Mouse (Mus musculus) lung, embryonic 16.5 days (tissue): Measurements from ENCODE around the gene Hsd17b13. TPM values are rescaled to one million over a fixed set of nuclear protein-coding genes. Genes with fewer than 3 reads are reported as not detected.

ENCODE experiments used
- ATAC-seq: fragments of 200-750 bp; cut with Nextera tagmentation; 2 replicates; pipeline ENCODE4 v1.8.0; 2017; ENCODE audit warnings: low read depth, mild to moderate bottlenecking, moderate library complexity
- H3K27ac ChIP-seq: fragments of 300-500 bp; sonication (generic); 2 replicates; pipeline ENCODE4 v1.5.1; 2014; ENCODE audit warnings: mild to moderate bottlenecking, control low read depth, low read length
- H3K27me3 ChIP-seq: fragments of 300-500 bp; sonication (generic); 2 replicates; pipeline ENCODE4 v1.6.1; 2014; ENCODE audit warnings: low read depth, low read length, mixed read lengths; ENCODE audit not compliant: control insufficient read depth, insufficient read depth
- H3K36me3 ChIP-seq: fragments of 300-500 bp; sonication (generic); 2 replicates; pipeline ENCODE4 v1.6.1; 2014; ENCODE audit warnings: low read length; ENCODE audit not compliant: control insufficient read depth, insufficient read depth
- H3K4me1 ChIP-seq: fragments of 300-500 bp; sonication (generic); replicated peaks from 2 replicates; pipeline ENCODE4 v1.6.1; 2014; ENCODE audit warnings: low read length, mixed read lengths; ENCODE audit not compliant: control insufficient read depth, insufficient read depth
- H3K4me2 ChIP-seq: fragments of 300-500 bp; sonication (generic); 2 replicates; pipeline ENCODE4 v1.6.1; 2014; ENCODE audit warnings: low read depth, low read length, control low read depth
- H3K4me3 ChIP-seq: fragments of 300-500 bp; sonication (generic); 2 replicates; pipeline ENCODE4 v1.5.1; 2014; ENCODE audit warnings: mild to moderate bottlenecking, low read length, control low read depth
- H3K9ac ChIP-seq: fragments of 300-500 bp; sonication (generic); 2 replicates; pipeline ENCODE4 v1.6.1; 2014; ENCODE audit warnings: low read length, control low read depth
- H3K9me3 ChIP-seq: fragments of 300-500 bp; sonication (generic); 2 replicates; pipeline ENCODE4 v1.6.1; 2016; ENCODE audit warnings: low read length; ENCODE audit not compliant: control insufficient read depth
- WGBS: fragments of 180-500 bp; shearing (Covaris S2); extraction: QIAGEN DNeasy Blood & Tissue Kit; methylation state at CpG from one replicate; pipeline ENCODE4 v1.1.7; 2014; 5-methylcytosine and 5-hydroxymethylcytosine counted together
- polyA plus RNA-seq: library from polyadenylated mRNA; unstranded; fragments of >200 nt; fragmentation: Nextera tagmentation; extraction: Ambion mirVana; gene quantifications from 2 replicates; pipeline ENCODE4 v1.2.1, GENCODE M21; 2015

The Hsd17b13 gene
- polyA plus RNA-seq, 1 experiment from 2014 or later: 0.19 TPM

DNA sequence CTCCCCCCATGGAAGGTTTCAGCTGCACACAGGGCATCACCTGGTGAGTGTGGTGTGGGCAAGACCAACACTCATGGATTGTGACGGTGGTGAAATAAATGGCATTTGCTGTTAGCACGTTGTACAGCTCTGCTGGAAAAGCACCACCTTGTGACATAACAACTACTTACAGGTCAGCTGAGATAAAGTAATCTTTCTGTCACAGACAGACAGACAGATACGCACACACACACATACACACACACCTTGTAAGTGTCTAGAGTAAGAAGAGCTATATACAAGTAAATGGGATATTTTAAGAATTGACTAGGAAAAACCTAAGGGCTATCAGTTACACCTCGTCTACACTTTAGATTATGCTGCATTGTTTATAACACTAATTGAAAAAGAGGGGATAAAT lies 17.5 kb upstream of the Hsd17b13 start:
- Histone ChIP-seq H3K4me2 (no peak overlapping the region), H3K9me3 (no peaks in the 10 kb centered on the region), H3K27ac (no peak overlapping the region), H3K4me1 (no peaks in the 10 kb centered on the region), H3K4me3 (no peak overlapping the region), H3K27me3 (no peaks in the 10 kb centered on the region), H3K9ac (no peak overlapping the region), H3K36me3 (peaks cover 3% of the 10 kb centered on the region; the same call in 1 of the 2 replicates)
- WGBS: 82% methylated on average over 4 of the region's 4 CpGs
- ATAC-seq: no peak

DNA sequence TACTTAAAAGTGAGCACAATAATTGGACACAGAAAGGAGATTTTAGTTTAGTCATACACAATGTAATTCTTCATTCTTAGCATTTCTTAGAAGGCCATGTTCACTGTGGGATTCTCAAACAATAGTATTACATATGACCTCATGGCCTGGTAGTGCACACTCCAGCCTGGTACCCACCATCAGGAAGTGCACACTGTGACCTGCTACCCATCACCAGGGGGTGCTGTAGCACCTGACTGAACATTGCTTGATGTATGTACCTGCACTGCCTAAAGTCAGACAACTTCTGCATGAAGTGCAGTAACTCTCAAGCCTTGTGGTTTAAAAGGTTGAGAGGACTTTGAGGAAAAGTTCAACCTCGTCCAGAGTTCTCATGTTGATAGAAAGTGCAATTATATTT lies 16.4 kb upstream of the Hsd17b13 start:
- 78% methylated on average over 1 of the region's 1 CpGs for WGBS
- no peaks in the 10 kb centered on the region for H3K4me1 ChIP-seq
- no peak overlapping the region for H3K4me3 ChIP-seq
- H3K27ac ChIP-seq: no peak overlapping the region
- no peaks in the 10 kb centered on the region for H3K27me3 ChIP-seq
- no peak overlapping the region for H3K9ac ChIP-seq
- no peaks in the 10 kb centered on the region for H3K9me3 ChIP-seq
- H3K4me2 ChIP-seq: no peak overlapping the region
- peaks cover 5% of the 10 kb centered on the region; the same call in 1 of the 2 replicates for H3K36me3 ChIP-seq
- no peak for ATAC-seq

GRCm38 (mm10) chr5:103992831-103993230 lies 15.6 kb upstream of the Hsd17b13 start:
- Histone ChIP-seq H3K36me3 (peaks cover 5% of the 10 kb centered on the region; the same call in 1 of the 2 replicates), H3K4me2 (no peak overlapping the region), H3K27ac (no peak overlapping the region), H3K27me3 (no peaks in the 10 kb centered on the region), H3K9me3 (no peaks in the 10 kb centered on the region), H3K4me3 (no peak overlapping the region), H3K4me1 (no peaks in the 10 kb centered on the region), H3K9ac (no peak overlapping the region)
- ATAC-seq: no peak
- WGBS: 84% methylated on average over 9 of the region's 9 CpGs

- no peak overlapping the region for H3K9ac ChIP-seq
- H3K4me3 ChIP-seq: no peak overlapping the region
- no peaks in the 10 kb centered on the region for H3K27me3 ChIP-seq
- H3K27ac ChIP-seq: no peak overlapping the region
- no peaks in the 10 kb centered on the region for H3K9me3 ChIP-seq
- no peak overlapping the region for H3K4me2 ChIP-seq
- WGBS: 78% methylated on average over 9 of the region's 9 CpGs
- H3K4me1 ChIP-seq: no peaks in the 10 kb centered on the region
- no peak for ATAC-seq
- H3K36me3 ChIP-seq: no peaks in the 10 kb centered on the region
Measured at GRCm38 (mm10) chr5:103980705-103981560, 3.7 kb upstream of the Hsd17b13 start.

DNA sequence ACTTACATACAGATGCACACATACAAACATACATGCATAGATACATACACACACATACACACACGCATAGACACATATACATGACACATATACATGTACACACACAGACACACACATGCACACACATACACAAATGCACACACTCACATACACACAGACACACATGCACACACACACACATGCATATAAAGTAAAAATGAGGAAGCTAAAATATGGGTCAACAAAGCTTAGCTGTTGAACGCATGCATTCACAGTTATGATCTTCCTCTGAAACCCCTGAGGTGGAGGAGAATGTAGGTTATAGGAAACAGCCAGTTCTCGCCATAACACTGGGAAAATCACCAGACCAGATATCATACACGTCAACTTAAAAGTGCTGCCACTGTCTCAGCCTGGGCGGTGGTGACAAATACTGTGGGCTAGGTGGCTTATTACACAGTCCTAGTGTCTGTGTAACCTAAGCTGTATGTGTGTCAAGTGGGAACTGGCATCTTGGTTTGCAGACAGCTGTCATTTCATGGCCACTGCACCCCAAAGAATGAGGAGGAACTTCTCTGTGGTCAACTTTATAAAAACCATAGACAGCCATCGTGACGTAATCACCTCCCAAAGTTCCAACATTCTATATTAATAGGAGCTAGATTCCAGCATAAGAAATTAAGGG lies 829 bp upstream of the Hsd17b13 start:
- no peaks in the 10 kb centered on the region for H3K36me3 ChIP-seq
- no peak overlapping the region for H3K4me2 ChIP-seq
- H3K27ac ChIP-seq: no peak overlapping the region
- no peak overlapping the region for H3K9ac ChIP-seq
- no peaks in the 10 kb centered on the region for H3K27me3 ChIP-seq
- no peaks in the 10 kb centered on the region for H3K9me3 ChIP-seq
- no peak for ATAC-seq
- WGBS: 85% methylated on average over 7 of the region's 7 CpGs
- no peak overlapping the region for H3K4me3 ChIP-seq
- no peaks in the 10 kb centered on the region for H3K4me1 ChIP-seq

GRCm38 (mm10) chr5:103975736-103976135 lies 1.5 kb downstream of the Hsd17b13 start:
- no peak overlapping the region for H3K27ac ChIP-seq
- no peaks in the 10 kb centered on the region for H3K9me3 ChIP-seq

GRCm38 (mm10) chr5:103972801-103973200 lies 4.4 kb downstream of the Hsd17b13 start:
- H3K27me3 ChIP-seq: no peaks in the 10 kb centered on the region
- H3K9me3 ChIP-seq: no peaks in the 10 kb centered on the region
- no peak overlapping the region for H3K27ac ChIP-seq
- no peaks in the 10 kb centered on the region for H3K4me1 ChIP-seq
- 55% methylated on average over 13 of the region's 13 CpGs for WGBS
- ATAC-seq: no peak
- H3K4me3 ChIP-seq: no peak overlapping the region
- H3K36me3 ChIP-seq: no peaks in the 10 kb centered on the region
- H3K4me2 ChIP-seq: peak overlapping the region; percentile 45
- H3K9ac ChIP-seq: no peak overlapping the region

More at GRCm38 (mm10) chr5:103975736-103976135, 1.5 kb downstream of the Hsd17b13 start:
- ATAC-seq: no peak
- WGBS: 57% methylated on average over 7 of the region's 7 CpGs
- H3K4me3 ChIP-seq: no peak overlapping the region
- H3K9ac ChIP-seq: no peak overlapping the region
- no peak overlapping the region for H3K4me2 ChIP-seq
- H3K36me3 ChIP-seq: no peaks in the 10 kb centered on the region
- H3K4me1 ChIP-seq: no peaks in the 10 kb centered on the region
- H3K27me3 ChIP-seq: no peaks in the 10 kb centered on the region

GRCm38 (mm10) chr5:103972379-103972778 lies 4.8 kb downstream of the Hsd17b13 start:
- 49% methylated on average over 19 of the region's 19 CpGs for WGBS
- Histone ChIP-seq H3K27me3 (no peaks in the 10 kb centered on the region), H3K4me3 (peak overlapping the region; percentile 17; the same call in 1 of the 2 replicates), H3K9ac (no peak overlapping the region), H3K9me3 (no peaks in the 10 kb centered on the region), H3K27ac (no peak overlapping the region), H3K4me2 (peak overlapping the region; percentile 45), H3K36me3 (no peaks in the 10 kb centered on the region), H3K4me1 (no peaks in the 10 kb centered on the region)
- no peak for ATAC-seq

- no peak overlapping the region for H3K9ac ChIP-seq
- no peaks in the 10 kb centered on the region for H3K27me3 ChIP-seq
- no peaks in the 10 kb centered on the region for H3K36me3 ChIP-seq
- H3K9me3 ChIP-seq: no peaks in the 10 kb centered on the region
- H3K4me1 ChIP-seq: no peaks in the 10 kb centered on the region
- ATAC-seq: no peak
- H3K4me3 ChIP-seq: no peak overlapping the region
- H3K4me2 ChIP-seq: no peak overlapping the region
- 56% methylated on average over 5 of the region's 5 CpGs for WGBS
- H3K27ac ChIP-seq: no peak overlapping the region
Measured at GRCm38 (mm10) chr5:103971051-103971450, 6.2 kb downstream of the Hsd17b13 start.
